In the genomic region with DNA sequence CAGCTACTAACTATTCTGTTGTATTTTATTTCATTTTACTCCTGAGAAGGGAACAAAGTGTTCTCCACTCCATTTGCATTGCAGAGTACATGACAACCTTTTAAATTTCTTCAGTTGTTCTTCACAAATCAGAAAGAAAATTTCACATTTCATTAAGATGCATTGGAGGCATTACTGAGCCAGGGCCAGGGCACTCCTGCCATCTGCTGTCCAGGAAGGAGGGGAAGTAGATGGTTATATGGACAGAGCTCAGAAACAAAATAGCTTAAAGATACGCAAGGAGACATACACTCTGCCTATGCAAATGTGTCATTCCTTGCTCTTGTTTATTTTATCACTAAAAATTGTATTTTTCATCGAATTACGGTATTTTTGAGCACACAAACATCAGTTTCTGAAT, we compare ENCODE assay signal across 23 mouse cellular contexts.
A peak's percentile ranks its signal among the peaks of the same experiment; 100 is the strongest.
DNase-seq lines count a peak whose midpoint lies in the region; ATAC-seq lines count a peak whose summit lies in the region.
"Had no signal": no experiment of that assay in that cellular context is flagged by ENCODE, and none has a peak within 500 bp of the region (broad histone marks: within the 10 kb centered on the region; RNA-seq: fewer than 3 reads in every experiment).

No protein-coding gene starts in this region.

- DNase-seq in embryonic facial prominence, embryonic 11.5 days (ENCODE audit: low spot score), result peak; percentile 2
- DNase-seq in embryonic facial prominence, embryonic 10.5 days (ENCODE audit: low spot score), result no peak
- DNase-seq in kidney, postnatal 10 days, result peak; percentile 19
- DNase-seq in A20 (ENCODE audit: low read depth, low spot score), result peak; percentile 14
- peak; percentile 12 for DNase-seq in brain, adult 2 months (ENCODE audit: low read depth, low spot score)
- no peak for DNase-seq in urinary bladder, postnatal 14 days (ENCODE audit: low spot score)
- DNase-seq: cerebellum, adult 18-20 months; gastrocnemius, postnatal 36 days; kidney, adult 18-20 months; layer of hippocampus, adult 9-11 months; lung, adult 18-20 months; lung, postnatal 36 days; right cerebral cortex, postnatal 14 days; spleen, adult 18-20 months; thymus, postnatal 36 days had no signal

- H3K4me2 ChIP-seq in embryonic facial prominence, embryonic 11.5 days (ENCODE audit: low read depth, low read length), result no peak overlapping the region
- H3K4me2 ChIP-seq in kidney, embryonic 16.5 days (replicated peaks; ENCODE audit: low read depth, low read length), result no peak overlapping the region
- H3K4me2 ChIP-seq: embryonic facial prominence, embryonic 13.5 days; hindbrain, embryonic 14.5 days; liver, embryonic 11.5 days; neural tube, embryonic 13.5 days had no signal

- no peak for ATAC-seq in embryonic facial prominence, embryonic 11.5 days (replicated peaks; ENCODE audit: insufficient number of reproducible peaks, low FRiP score, low TSS enrichment, low read depth)
- ATAC-seq in kidney, embryonic 16.5 days (ENCODE audit: low FRiP score, low TSS enrichment), result no peak
- ATAC-seq: activated CD4-positive, CD25-positive, alpha-beta regulatory T cell, adult 4 months; CD4-positive, CD25-positive, alpha-beta regulatory T cell, adult 4 months; forebrain, embryonic 14.5 days had no signal

- no peaks in the 10 kb centered on the region for H3K27me3 ChIP-seq in embryonic facial prominence, embryonic 11.5 days (ENCODE audit: control insufficient read depth, insufficient read depth, low read length)
- H3K27me3 ChIP-seq in embryonic facial prominence, embryonic 10.5 days (replicated peaks; ENCODE audit: low read depth, poor library complexity, severe bottlenecking), result no peaks in the 10 kb centered on the region
- H3K27me3 ChIP-seq in kidney, embryonic 16.5 days (ENCODE audit: insufficient read depth, low read length), result no peaks in the 10 kb centered on the region
- H3K27me3 ChIP-seq: embryonic facial prominence, embryonic 13.5 days; neural tube, embryonic 13.5 days had no signal

- H3K4me1 ChIP-seq in embryonic facial prominence, embryonic 11.5 days (ENCODE audit: control insufficient read depth, insufficient read depth, low read length), result no peaks in the 10 kb centered on the region
- no peaks in the 10 kb centered on the region for H3K4me1 ChIP-seq in embryonic facial prominence, embryonic 10.5 days
- H3K4me1 ChIP-seq in kidney, embryonic 16.5 days (ENCODE audit: insufficient read depth, low read length), result no peaks in the 10 kb centered on the region
- H3K4me1 ChIP-seq: embryonic facial prominence, embryonic 13.5 days; neural tube, embryonic 13.5 days had no signal

- no peak overlapping the region for H3K9ac ChIP-seq in embryonic facial prominence, embryonic 11.5 days (replicated peaks; ENCODE audit: low read length)
- H3K9ac ChIP-seq in kidney, embryonic 16.5 days (replicated peaks; ENCODE audit: low read length), result no peak overlapping the region
- H3K9ac ChIP-seq: embryonic facial prominence, embryonic 13.5 days; hindbrain, embryonic 14.5 days; neural tube, embryonic 13.5 days had no signal

- H3K27ac ChIP-seq in embryonic facial prominence, embryonic 11.5 days (replicated peaks; ENCODE audit: low read depth, low read length), result no peak overlapping the region
- no peak overlapping the region for H3K27ac ChIP-seq in embryonic facial prominence, embryonic 10.5 days (replicated peaks)
- no peak overlapping the region for H3K27ac ChIP-seq in kidney, embryonic 16.5 days (ENCODE audit: low read length)
- H3K27ac ChIP-seq: embryonic facial prominence, embryonic 13.5 days; hindbrain, embryonic 14.5 days; neural tube, embryonic 13.5 days had no signal

- WGBS in embryonic facial prominence, embryonic 11.5 days, result 70% methylated on average over 3 of the region's 3 CpGs
- WGBS in embryonic facial prominence, embryonic 10.5 days, result 86% methylated on average over 3 of the region's 3 CpGs
- WGBS in kidney, embryonic 16.5 days, result 73% methylated on average over 3 of the region's 3 CpGs

- H3K9me3 ChIP-seq in embryonic facial prominence, embryonic 11.5 days (replicated peaks; ENCODE audit: control insufficient read depth, low read length), result no peaks in the 10 kb centered on the region
- no peaks in the 10 kb centered on the region for H3K9me3 ChIP-seq in embryonic facial prominence, embryonic 10.5 days
- no peaks in the 10 kb centered on the region for H3K9me3 ChIP-seq in kidney, embryonic 16.5 days (ENCODE audit: low read length)
- H3K9me3 ChIP-seq: embryonic facial prominence, embryonic 13.5 days; neural tube, embryonic 13.5 days had no signal

- no peak overlapping the region for H3K4me3 ChIP-seq in embryonic facial prominence, embryonic 11.5 days (ENCODE audit: low read depth, low read length)
- H3K4me3 ChIP-seq in embryonic facial prominence, embryonic 10.5 days, result no peak overlapping the region
- no peak overlapping the region for H3K4me3 ChIP-seq in kidney, embryonic 16.5 days (ENCODE audit: low read length)
- H3K4me3 ChIP-seq: embryonic facial prominence, embryonic 13.5 days; neural tube, embryonic 13.5 days had no signal

- H3K36me3 ChIP-seq in embryonic facial prominence, embryonic 11.5 days (replicated peaks; ENCODE audit: control insufficient read depth, insufficient read depth, low read depth, low read length), result no peaks in the 10 kb centered on the region
- no peaks in the 10 kb centered on the region for H3K36me3 ChIP-seq in embryonic facial prominence, embryonic 10.5 days (replicated peaks)
- H3K36me3 ChIP-seq in kidney, embryonic 16.5 days (ENCODE audit: insufficient read depth, low read length), result no peaks in the 10 kb centered on the region
- H3K36me3 ChIP-seq: embryonic facial prominence, embryonic 13.5 days; neural tube, embryonic 13.5 days had no signal

Comparison
In these comparisons a context has a peak if more than half of its experiments do, and no peak if none do; other contexts are left out.
1. DNase-seq: peak in embryonic facial prominence, embryonic 11.5 days (single experiment), kidney, postnatal 10 days (single experiment), A20 (single experiment) and brain, adult 2 months (single experiment); none in embryonic facial prominence, embryonic 10.5 days (single experiment) and urinary bladder, postnatal 14 days (single experiment).